Mouse (Mus musculus) common myeloid progenitor, adult 5-6 weeks (primary cell): ENCODE results near the gene Pga5. TPM values are rescaled to one million over a fixed set of nuclear protein-coding genes. Genes with fewer than 3 reads are reported as not detected.

Experiments
- ATAC-seq: replicated peaks from 2 replicates; pipeline ENCODE4 v1.8.0; 2016; ENCODE audit warnings: low read depth, mild to moderate bottlenecking, moderate TSS enrichment, inconsistent platforms; ENCODE audit not compliant: poor library complexity, severe bottlenecking
- total RNA-seq: library from RNA; stranded (forward); fragments of 200-1000, 187-1606 nt; gene quantifications from 2 replicates; pipeline ENCODE4 v1.2.3, GENCODE M21; 2017

Gene Pga5
- total RNA-seq, 1 experiment from 2014 or later = not detected

DNA sequence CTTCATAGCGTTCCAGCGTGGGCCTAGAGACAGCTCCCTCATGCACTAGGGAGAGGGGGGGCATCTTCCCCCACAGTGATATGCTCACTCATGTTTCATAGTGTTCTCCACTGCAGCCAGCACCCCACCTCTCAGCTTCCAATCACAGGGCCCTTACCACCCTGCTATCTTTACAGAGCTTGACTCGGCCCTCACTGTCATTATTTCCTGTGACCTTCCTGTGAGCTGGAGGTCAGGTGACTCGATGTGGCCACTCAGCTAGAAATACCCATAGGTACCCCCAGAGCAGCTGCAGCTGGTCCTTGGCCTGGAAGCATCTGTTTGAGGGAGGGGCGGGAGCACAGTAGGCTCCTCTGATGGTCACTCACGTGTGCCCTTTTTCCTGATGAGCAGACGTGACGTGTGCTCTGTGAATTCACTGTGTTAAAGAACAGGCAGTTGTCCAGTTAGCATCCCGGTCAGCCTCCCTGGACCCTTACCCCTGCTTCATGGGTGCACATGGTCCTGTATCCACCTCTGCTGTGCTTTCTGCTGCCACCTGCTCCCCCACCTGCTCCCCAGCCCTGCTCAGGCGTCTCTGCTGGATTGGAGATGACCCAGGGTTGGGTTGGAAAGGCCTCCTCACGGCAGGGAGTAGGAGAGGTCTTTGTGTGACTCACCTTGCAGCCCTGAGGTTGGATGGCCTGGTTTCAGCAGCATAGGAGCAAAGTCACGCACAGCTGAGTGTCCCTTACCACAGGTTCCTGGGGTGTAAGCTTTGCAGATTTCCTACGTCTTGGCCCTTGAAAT, 29.4 kb upstream of the Pga5 start:
- ATAC-seq = no peak

DNA sequence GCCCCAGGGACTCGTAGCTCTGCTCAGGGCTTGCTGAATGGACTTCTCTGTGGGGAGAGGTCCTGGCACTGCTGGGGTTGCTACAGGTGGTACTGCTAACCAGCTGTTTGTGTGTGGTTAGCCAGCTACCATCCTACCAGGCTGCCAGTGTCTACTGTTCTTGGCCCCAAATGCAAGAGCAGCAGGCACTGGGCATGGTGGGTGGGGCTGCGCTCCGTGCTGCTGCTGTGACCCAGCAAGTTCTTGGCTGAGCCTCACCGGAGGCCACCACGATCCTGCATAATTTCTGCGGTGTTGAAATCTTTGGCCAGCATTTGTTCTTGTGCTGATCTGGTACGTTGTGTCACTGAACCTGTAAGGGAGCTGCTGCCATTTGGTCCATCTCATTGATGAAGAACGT, 25.6 kb upstream of the Pga5 start:
- peak; percentile 33; the same call in 1 of the 2 replicates for ATAC-seq

DNA sequence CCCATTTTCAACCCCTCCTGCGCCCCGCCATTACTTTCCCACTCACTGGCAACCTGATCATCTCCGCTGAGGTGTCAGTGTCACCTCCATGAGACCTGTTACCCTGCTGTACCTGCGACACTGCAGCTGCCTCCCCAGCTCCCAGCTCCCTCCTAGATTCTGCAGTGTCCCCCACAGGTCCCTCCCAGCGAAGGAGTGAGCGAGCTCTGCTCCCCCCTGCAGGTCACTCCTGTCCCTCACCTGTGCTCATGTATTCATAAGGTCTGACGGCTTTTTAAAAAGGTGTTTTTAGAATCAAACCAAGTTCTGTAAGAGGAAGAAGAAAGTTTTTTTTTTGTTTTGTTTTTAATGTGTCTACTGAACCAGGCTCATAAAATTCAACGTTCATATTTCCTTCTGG, 24.3 kb upstream of the Pga5 start:
- no peak for ATAC-seq

DNA sequence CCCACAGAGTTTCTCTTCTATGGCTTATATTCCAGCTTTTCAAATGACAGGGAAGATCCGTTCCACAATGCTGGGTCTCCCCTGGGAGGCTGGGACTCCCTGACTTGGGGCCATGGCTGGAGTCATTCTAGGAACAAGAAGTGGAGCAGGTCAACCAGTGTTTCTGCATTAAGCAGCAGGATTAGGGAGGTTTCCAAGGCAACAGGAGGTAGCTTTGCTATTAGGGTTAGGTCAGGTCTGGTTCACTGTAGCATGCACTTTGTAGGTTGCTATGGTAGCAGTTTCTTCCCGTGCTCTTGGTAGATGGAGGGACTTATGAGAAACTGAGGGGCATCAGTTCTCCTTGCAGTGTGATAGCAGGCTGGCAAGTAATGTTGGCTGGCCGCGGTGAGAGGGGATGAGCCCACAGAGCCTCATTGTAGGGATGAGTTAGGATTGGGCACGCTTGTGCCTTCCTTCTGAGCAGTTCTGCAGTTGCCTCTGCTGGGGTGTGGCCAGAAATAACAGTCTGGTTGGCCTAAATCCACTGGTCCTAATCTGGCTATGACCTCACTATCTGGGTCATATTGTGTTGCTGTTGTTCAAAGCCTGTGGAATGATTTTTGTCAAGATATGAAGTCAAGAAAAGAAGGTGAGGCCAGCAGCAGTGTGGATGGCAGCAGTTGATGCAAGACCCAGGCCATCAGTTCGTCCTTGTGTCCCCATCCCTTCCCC, 23.3 kb upstream of the Pga5 start:
- no peak for ATAC-seq

DNA sequence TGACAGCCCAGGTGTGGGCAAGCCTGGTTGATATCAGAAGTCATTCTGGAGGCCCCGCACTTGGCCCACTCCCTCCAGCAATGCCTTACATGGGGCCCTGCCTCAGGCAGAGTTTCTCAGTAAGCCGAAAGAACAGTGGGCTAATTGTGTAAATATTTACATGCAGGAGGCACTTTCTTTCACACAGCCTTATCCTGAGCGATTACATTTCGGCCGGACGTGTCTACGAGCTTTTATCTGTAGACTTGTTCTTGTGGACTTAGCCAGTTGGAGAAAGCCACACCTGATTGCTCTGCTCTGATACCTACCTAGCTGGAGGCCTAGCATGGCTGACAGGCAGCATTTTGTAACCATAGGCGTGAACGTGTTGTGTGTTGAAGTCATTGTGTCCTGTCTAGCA, 22.0 kb upstream of the Pga5 start:
- ATAC-seq = no peak

DNA sequence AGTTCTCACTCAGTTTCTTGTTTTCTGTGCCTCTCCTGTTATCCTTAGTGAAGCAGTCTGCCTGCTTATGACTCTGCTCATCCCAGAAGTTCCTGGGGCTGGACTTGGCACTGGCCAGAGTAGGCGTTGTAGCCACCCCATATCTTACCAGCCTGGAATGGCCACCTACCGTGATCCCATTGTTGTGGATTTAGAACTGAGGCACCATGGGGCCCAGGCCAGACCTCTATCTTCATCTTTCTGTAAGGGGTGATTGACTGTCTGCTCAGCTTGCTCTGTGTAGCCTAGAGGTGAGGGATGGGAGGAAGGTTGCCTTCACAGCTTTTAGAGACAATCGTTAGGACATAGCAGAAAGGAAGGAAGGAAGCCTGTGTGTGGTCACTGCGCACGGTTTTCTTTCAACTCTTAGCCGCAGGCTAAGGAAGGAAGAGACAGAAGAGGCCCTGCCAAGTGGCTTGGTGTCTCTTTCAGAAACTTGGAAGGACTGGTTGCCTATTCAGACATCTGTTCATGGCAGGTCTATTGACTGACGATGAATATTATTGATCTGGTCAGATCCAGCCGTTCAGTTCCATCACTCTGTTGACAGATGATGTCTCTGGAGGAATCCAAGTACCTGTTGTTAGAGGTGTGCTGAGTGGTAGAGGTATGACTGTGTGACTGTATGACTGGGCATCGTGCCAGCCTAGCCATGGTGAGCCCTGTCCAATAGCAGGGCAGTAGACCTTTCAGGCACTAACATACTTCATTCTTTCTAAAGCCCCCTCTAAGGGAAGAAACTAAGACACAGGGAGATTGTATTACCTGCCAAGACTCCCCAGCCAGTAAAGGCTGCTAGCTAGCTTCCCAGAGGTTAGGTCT, 20.5 kb upstream of the Pga5 start:
- peak; percentile 67 for ATAC-seq

DNA sequence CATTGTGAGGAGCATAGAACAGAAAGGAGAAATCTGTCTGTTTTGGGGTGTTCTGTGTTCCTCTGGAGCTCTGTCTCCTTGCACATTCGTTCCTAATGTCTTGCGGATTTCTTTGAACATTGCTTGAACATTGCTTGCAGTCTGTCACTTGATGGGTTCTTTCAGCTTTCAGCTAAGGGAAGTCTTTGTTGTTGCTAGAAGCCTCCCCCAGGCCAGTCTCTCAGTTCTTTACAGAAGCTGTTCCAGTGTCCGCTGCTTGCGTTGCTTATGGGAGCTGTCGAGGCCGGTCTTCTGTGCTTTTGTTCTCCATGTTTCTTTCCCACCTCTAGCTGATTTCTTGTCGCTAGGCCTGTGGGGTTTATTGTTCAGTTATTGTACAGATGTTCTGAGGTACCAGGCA, 17.9 kb upstream of the Pga5 start:
- ATAC-seq = no peak

GRCm38 (mm10) chr19:10693926-10694682, 16.2 kb upstream of the Pga5 start:
- peak; percentile 67 for ATAC-seq

DNA sequence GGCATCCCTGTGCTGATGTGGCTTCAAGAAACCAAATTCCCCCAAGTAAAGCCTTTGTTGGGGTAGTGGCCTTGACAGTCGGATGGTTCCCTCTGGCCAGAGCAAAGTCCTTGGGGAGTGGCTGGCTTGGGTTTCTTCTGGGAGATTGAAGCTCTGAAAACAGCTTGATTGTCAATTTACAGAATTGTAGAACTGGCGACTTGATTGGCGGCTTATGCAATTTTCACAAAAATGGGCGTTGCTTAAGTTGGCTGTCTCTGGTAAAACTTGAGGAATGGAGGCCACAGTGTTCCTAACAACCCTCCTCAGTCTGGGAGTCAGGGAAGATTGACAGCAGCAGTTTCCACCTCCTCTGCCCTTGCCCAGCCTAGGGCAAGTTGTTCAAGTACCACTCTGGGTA, 14.5 kb upstream of the Pga5 start:
- ATAC-seq = no peak

DNA sequence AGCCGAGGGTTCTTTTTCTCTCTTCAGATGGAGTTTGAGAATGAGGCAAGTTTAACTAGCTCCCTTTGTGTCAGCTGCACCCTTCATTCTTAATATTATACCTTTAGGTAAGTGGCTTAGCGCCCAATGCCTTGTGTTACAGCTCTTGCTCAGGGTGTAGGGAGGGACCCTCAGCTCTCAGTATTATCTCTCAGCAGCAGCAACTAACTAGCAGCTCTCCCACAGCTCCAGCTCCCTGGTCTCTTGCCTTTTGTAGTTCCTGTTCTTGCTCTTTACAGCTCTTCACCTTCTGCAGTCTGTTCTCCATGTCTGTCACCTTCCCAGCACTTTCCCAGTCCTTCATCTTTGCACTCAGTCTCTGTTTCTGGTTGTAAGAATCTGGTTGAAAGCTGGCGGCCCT, 13.8 kb upstream of the Pga5 start:
- ATAC-seq = no peak

DNA sequence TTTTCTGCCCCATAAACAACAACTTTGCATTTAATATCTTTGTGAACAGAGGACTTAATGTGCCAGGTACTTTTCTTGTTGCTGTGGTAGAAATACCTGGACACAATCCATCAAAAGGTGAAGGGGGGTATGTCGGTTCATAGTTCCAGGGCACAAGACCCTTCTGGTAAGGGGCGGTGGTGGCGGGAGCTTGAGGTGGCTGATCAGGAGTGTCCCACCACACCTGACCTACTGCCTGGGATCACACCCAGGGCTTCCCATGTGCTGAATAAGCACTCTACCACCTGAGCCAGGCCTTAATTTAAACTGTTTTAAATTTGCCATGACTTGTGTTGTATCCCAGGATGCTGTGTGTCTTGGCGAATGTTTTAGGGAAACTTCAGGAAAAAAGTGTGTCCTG, 13.2 kb upstream of the Pga5 start:
- ATAC-seq = no peak

GRCm38 (mm10) chr19:10690336-10690735, 12.5 kb upstream of the Pga5 start:
- no peak for ATAC-seq

- no peak for ATAC-seq
These were observed 11.7 kb upstream of the Pga5 start for GRCm38 (mm10) chr19:10689470-10690166.

- peak; percentile 80 for ATAC-seq
These were observed 10.9 kb upstream of the Pga5 start, which contains the start of gene Vps37c for GRCm38 (mm10) chr19:10688537-10689352. Vps37c (plus strand) TSS chr19:10688735.

- no peak for ATAC-seq
These were observed 7.9 kb upstream of the Pga5 start for GRCm38 (mm10) chr19:10685727-10686126.

DNA sequence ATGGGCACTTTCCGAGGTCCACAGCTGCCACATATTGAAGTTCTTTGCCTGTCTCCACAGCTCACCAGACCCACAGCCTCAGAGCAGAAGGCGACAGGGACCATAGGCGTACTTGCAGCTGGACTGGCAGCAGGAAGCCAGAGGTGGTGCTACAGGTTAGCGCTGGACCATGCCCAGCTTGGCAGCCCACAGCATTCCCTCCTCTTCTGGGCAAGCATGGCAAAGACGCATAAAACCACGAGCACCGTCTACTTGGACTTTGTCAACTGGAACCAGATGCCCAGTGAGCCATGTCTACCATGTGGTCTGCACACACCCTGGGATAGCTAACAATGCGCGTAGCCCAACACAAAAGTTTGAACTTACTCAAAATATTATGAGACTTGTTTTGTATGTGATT, 7.2 kb upstream of the Pga5 start:
- ATAC-seq = no peak

DNA sequence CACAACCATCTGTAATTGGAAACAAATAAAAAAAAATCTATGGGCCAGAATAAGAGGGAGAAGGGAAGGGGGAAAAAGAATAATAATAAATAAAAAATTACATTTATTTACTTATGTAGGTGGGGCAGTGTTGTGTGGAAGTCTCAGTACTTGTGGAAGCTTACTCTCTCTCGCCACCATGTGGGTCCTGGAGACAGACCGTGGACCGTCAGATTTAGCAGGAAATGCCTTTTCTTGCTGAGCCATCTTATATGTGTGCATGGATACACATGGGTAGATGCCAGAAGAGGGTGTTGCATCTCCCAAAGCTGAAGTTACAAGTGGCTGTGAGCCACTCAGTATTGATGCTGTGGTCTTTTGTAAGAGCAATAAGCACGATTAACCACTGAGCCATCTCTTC, 3.7 kb upstream of the Pga5 start:
- no peak for ATAC-seq

DNA sequence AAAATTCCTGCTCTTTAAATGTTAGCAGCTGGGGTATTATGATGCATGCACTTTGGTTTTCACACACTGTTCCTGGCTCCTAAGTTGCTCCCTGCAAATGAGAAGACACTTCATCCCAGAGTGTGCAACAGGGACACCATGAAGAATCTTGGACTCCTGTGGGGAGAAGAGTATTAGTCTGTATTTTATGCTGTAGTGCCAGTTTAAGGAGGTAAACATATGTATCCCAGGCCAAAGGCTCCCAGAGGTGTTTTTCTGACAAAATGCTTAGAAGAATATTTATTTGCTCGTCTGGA, 849 bp upstream of the Pga5 start:
- ATAC-seq = no peak

DNA sequence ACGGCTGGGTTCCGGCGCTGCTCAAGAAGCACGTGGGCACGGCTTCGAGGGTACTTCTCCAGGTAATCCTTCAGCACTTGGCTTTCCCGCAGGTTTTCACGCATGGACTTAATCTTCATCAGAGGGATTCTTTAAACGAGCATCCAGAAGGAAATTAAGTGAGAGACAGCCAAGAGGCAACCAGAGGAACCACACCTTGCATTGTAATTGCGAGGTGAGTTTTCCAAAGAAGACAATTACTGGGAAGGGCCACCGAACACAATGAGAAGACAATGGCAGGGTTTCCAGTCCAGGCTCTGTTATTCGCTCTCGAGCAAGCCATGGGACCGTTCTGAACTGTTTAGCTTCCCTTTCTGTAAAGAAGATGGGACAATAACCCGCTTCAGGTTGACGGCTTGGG, 1.2 kb downstream of the Pga5 start:
- no peak for ATAC-seq
